Mouse (Mus musculus) heart, postnatal 0 days (tissue): Measurements from ENCODE around the gene Dhrs4.

Experiments used
- CTCF ChIP-seq: IDR thresholded peaks from 2 replicates; pipeline ENCODE4 v1.5.1; 2016; ENCODE audit warnings: antibody characterized with exemption, control low read depth, low read depth
- EP300 ChIP-seq: IDR thresholded peaks from 2 replicates; pipeline ENCODE4 v1.6.1; 2016; ENCODE audit warnings: antibody characterized with exemption, low read depth

- TF ChIP-seq CTCF (no peak), EP300 (no peak)
Measured at GRCm38 (mm10) chr14:55513927-55514326, 35.4 kb downstream of the Dhrs4 start.
